Mouse (Mus musculus) thymus, postnatal 0 days (tissue): Measurements from ENCODE around the gene Cldn34c4. TPM values are rescaled to one million over a fixed set of nuclear protein-coding genes. Genes with fewer than 3 reads are reported as not detected.

Experiments used
- DNase-seq: peaks from one replicate; pipeline ENCODE4 v3.0.0-alpha.2; 2015; ENCODE audit warnings: low spot score
- polyA plus RNA-seq: library from polyadenylated mRNA; unstranded; fragments of >200 nt; fragmentation: Nextera tagmentation; extraction: Ambion mirVana; gene quantifications from 2 replicates; pipeline ENCODE4 v1.2.1, GENCODE M21; 2015

Cldn34c4 gene
- not detected in 2 replicates for polyA plus RNA-seq

DNA sequence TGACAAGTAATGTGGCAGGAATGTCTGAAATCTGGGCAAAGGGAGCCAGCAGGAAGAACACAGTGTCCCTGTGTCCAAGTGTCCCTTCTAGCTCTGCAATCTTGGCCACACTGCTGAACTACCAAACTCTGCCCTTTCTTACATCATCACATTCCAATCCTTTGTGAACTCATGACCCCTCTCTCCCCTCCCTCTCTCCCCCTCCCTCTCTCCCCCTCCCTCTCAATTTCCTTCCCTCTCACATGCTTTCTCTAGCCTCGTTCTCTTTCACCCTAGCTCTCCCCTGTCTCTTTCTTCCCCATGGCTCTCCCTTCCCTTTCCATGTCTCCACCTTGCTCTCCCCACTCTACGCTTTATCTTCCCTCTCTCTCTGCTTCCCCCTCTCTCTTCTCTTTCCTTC, at the start of gene Cldn34c4:
TSS of gene Cldn34c4 (minus strand) at position 101 of the 400 bp plus-strand sequence.
- DNase-seq, result no peak

DNA sequence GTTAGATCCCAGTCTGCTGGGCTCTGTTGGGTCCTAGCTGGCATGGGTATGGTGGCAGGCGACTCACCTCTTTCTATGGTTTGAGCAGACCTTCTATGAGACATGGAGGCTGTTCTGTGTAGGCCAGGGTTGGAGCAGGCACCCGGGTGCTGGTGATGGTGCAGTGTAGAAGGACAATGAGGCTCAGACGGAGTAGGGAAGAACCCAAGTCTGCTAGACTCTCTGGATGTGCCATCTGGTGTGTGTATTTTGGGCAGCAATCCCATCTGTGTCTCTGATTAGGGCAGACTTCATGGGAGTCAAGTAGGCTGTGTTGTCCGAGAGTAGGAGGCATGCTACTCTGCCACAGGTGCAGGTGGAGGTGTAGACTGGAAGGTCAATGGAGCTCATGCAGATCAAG, 10.7 kb upstream of the Cldn34c4 start:
- no peak for DNase-seq
